In the genomic region with DNA sequence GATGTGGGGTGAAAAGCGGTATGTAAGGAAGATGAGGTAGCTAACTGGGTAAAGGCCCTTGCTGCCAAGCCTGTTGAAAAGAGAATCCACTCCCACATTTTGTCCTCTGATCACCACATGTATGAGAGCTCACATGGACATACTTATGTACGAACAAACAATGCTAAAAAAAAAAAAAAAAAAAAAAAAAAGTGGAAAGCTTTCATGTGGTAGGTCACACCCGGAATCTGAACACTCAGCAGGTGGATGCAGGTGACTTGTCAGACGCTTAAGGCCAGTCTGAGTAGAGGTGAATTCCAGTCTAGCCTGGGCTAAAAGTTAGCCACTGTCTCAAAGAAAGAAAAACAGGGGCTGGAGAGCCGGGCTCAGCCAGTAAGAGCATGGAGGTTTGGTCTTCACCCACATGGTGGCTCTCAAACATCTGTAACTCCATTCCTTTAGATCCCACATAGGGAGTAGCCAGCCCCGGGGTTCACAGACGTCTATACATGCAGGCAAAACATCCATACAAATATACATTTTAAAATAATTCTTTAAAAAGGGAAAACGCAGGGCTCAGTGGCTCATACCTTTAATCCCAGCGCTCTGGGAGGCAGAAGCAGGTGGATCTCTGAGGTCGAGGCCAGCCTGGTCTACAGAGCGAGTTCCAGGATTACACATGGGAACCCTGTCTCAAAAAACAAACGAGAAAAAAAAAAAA, we compare ENCODE assay signal across 8 mouse cellular contexts. TPM values are rescaled to one million over a fixed set of nuclear protein-coding genes. Genes with fewer than 3 reads are reported as not detected.
DNase-seq lines count a peak whose midpoint lies in the region; ATAC-seq and TF ChIP-seq lines count a peak whose summit lies in the region.

No protein-coding gene starts in this region.

- no peaks in the 10 kb centered on the region for H3K36me3 ChIP-seq in heart, embryonic 16.5 days (ENCODE audit: control insufficient read depth, insufficient read depth)
- peaks cover 0 to 3% of the 10 kb centered on the region in 2 experiments; a peak in 1 of 4 replicates for H3K36me3 ChIP-seq in MEL (ENCODE audit: control insufficient read depth in 1 of 2, insufficient read depth in 2 of 2, low read length in 2 of 2)
- H3K36me3 ChIP-seq in hindbrain, embryonic 11.5 days (ENCODE audit: control insufficient read depth, insufficient read depth, low read length), result no peaks in the 10 kb centered on the region
- peaks cover 6% of the 10 kb centered on the region; the same call in 1 of the 2 replicates for H3K36me3 ChIP-seq in midbrain, embryonic 10.5 days

- no peak for ATAC-seq in heart, embryonic 16.5 days (replicated peaks; ENCODE audit: extremely low read depth, insufficient read depth, low FRiP score)
- no peak for ATAC-seq in hindbrain, embryonic 11.5 days (ENCODE audit: low FRiP score)

- intact Hi-C loops in heart, postnatal 10 days (cut with DNase I), result loop anchor here (1.0 to 5.0 kb wide), 3 partner anchors 116 to 199 kb away; no protein-coding TSS in a partner anchor

- DNase-seq in heart, postnatal 10 days, result no peak
- peak; percentile 41 for DNase-seq in MEL (ENCODE audit: low read depth, low spot score)
- DNase-seq in hindbrain, embryonic 11.5 days (ENCODE audit: low spot score), result no peak
- no peak for DNase-seq in midbrain, embryonic 10.5 days (ENCODE audit: low spot score)
- DNase-seq in cerebellum, postnatal 14 days, result no peak
- DNase-seq in urinary bladder, postnatal 10 days (ENCODE audit: low spot score), result no peak
- DNase-seq in yolk sac, embryonic 10.5 days (ENCODE audit: low spot score), result no peak

- TF ChIP-seq RAD21 in MEL (IDR thresholded peaks at IDR 0.05; ENCODE audit: low read depth, low read length), result no peak

- TF ChIP-seq POLR2A in MEL (IDR thresholded peaks at IDR 0.05; ENCODE audit: control insufficient read depth in 1 of 2, insufficient read depth in 1 of 2, low read depth in 1 of 2, low read length in 2 of 2, poor library complexity in 1 of 2), result no peak

- no peaks in the 10 kb centered on the region for H3K9me3 ChIP-seq in heart, embryonic 16.5 days (replicated peaks; ENCODE audit: control insufficient read depth, low read length)
- no peaks in the 10 kb centered on the region for H3K9me3 ChIP-seq in MEL (replicated peaks; ENCODE audit: insufficient read depth, low read length)
- no peaks in the 10 kb centered on the region for H3K9me3 ChIP-seq in hindbrain, embryonic 11.5 days (ENCODE audit: control insufficient read depth, low read length)
- H3K9me3 ChIP-seq in midbrain, embryonic 10.5 days (replicated peaks), result no peaks in the 10 kb centered on the region

- no peak for TF ChIP-seq EP300 in MEL (IDR thresholded peaks at IDR 0.05; ENCODE audit: low read depth in 1 of 2, low read length in 2 of 2)

- 39% methylated on average over 12 of the region's 12 CpGs for WGBS in heart, embryonic 16.5 days
- WGBS in hindbrain, embryonic 11.5 days, result 45% methylated on average over 12 of the region's 12 CpGs
- 41% methylated on average over 12 of the region's 12 CpGs for WGBS in midbrain, embryonic 10.5 days

- peaks cover 3% of the 10 kb centered on the region; the same call in 1 of the 2 replicates for H3K4me1 ChIP-seq in heart, embryonic 16.5 days (ENCODE audit: control insufficient read depth, insufficient read depth, low read length)
- no peaks in the 10 kb centered on the region; a peak in 1 of 4 replicates for H3K4me1 ChIP-seq in MEL (ENCODE audit: control insufficient read depth in 1 of 2, insufficient read depth in 2 of 2, low read length in 2 of 2)
- H3K4me1 ChIP-seq in hindbrain, embryonic 11.5 days (replicated peaks; ENCODE audit: control insufficient read depth, insufficient read depth, low read length), result no peaks in the 10 kb centered on the region
- peaks cover 21% of the 10 kb centered on the region for H3K4me1 ChIP-seq in midbrain, embryonic 10.5 days

- no peak for TF ChIP-seq CTCF in MEL (IDR thresholded peaks at IDR 0.05 in 2 of 3, conservative IDR thresholded peaks at IDR 0.05 in 1 of 3; ENCODE audit: control insufficient read depth in 1 of 3, insufficient read depth in 1 of 3, low read depth in 2 of 3, low read length in 3 of 3, poor library complexity in 1 of 3, severe bottlenecking in 1 of 3)

- 0 out of 2 replicates have a peak, but pooled peaks cover 3% of the 10 kb centered on the region for H3K27me3 ChIP-seq in heart, embryonic 16.5 days (ENCODE audit: control insufficient read depth, insufficient read depth, low read length)
- no peaks in the 10 kb centered on the region for H3K27me3 ChIP-seq in MEL (ENCODE audit: control insufficient read depth in 1 of 2, insufficient read depth in 2 of 2, low read length in 2 of 2)
- H3K27me3 ChIP-seq in hindbrain, embryonic 11.5 days (ENCODE audit: control insufficient read depth, insufficient read depth, low read length), result no peaks in the 10 kb centered on the region
- H3K27me3 ChIP-seq in midbrain, embryonic 10.5 days (ENCODE audit: low read depth, poor library complexity, severe bottlenecking), result no peaks in the 10 kb centered on the region

- peak overlapping the region; percentile 77 for H3K4me3 ChIP-seq in heart, embryonic 16.5 days (ENCODE audit: low read length)
- H3K4me3 ChIP-seq in MEL (ENCODE audit: control insufficient read depth in 1 of 2, insufficient read depth in 1 of 2, low read depth in 2 of 2, low read length in 2 of 2), result peak overlapping the region; percentile 87 to 94
- peak overlapping the region; percentile 59; the same call in 1 of the 2 replicates for H3K4me3 ChIP-seq in hindbrain, embryonic 11.5 days (ENCODE audit: low read depth, low read length)
- peak overlapping the region; percentile 74 for H3K4me3 ChIP-seq in midbrain, embryonic 10.5 days

- H3K79me2 ChIP-seq in MEL (ENCODE audit: control insufficient read depth, insufficient read depth, low read length, poor library complexity), result no peaks in the 10 kb centered on the region; the same call in 1 of the 2 replicates

- H3K27ac ChIP-seq in heart, embryonic 16.5 days (ENCODE audit: low read length), result no peak overlapping the region
- H3K27ac ChIP-seq in MEL (ENCODE audit: control insufficient read depth, low read depth, low read length), result no peak overlapping the region
- no peak overlapping the region for H3K27ac ChIP-seq in hindbrain, embryonic 11.5 days (ENCODE audit: low read depth, low read length)
- H3K27ac ChIP-seq in midbrain, embryonic 10.5 days (replicated peaks), result no peak overlapping the region

- H3K9ac ChIP-seq in heart, embryonic 16.5 days (ENCODE audit: low read length), result peak overlapping the region; percentile 40; the same call in 1 of the 2 replicates
- peak overlapping the region; percentile 65 for H3K9ac ChIP-seq in MEL (ENCODE audit: control insufficient read depth, low read depth, low read length, poor library complexity, severe bottlenecking)
- no peak overlapping the region for H3K9ac ChIP-seq in hindbrain, embryonic 11.5 days (ENCODE audit: low read depth, low read length)

- peak overlapping the region; percentile 92 for H3K4me2 ChIP-seq in heart, embryonic 16.5 days (ENCODE audit: low read depth, low read length)
- H3K4me2 ChIP-seq in hindbrain, embryonic 11.5 days (replicated peaks; ENCODE audit: low read depth, low read length), result peak overlapping the region; percentile 79; the same call in 1 of the 2 replicates

TF ChIP-seq in MEL, 35 proteins besides CTCF, POLR2A, EP300 and RAD21 (continues in another document):
- TF ChIP-seq MAX (IDR thresholded peaks at IDR 0.05; ENCODE audit: low read length) (peak; percentile 34; the same call in 1 of the 2 replicates), SIN3A (IDR thresholded peaks at IDR 0.05; ENCODE audit: low read length) (no peak), CHD1 (IDR thresholded peaks at IDR 0.05; ENCODE audit: low read depth, low read length) (no peak), ZNF384 (IDR thresholded peaks at IDR 0.05; ENCODE audit: low read depth, low read length) (peak; percentile 62), MYB (IDR thresholded peaks at IDR 0.05; ENCODE audit: low read depth, low read length) (no peak)

RNA-seq across cellular contexts. Expression of gene Asl, which starts 5.8 kb away (rescaled TPM):
- polyA plus RNA-seq in heart, embryonic 16.5 days (2015; fragmentation: Nextera tagmentation; extraction: Ambion mirVana), result 20.8 and 23.0 TPM in 2 replicates
- 10 to 100 TPM in 1 of 2 experiments, 1 to 10 TPM in 1; 9.6 to 10.0 TPM for total RNA-seq in heart, postnatal 10 days (2021)
- 15.8 and 17.3 TPM in 2 replicates for total RNA-seq in MEL (2012; rRNA removed)
- 10 to 100 TPM in 1 of 2 experiments, not detected in 1; 26.7 TPM for polyA plus RNA-seq in MEL (2012; ENCODE audit: insufficient read depth in 1 of 2, insufficient read length in 2 of 2, low read depth in 1 of 2, low replicate concordance in 2 of 2, missing spikeins in 1 of 2)
- polyA plus RNA-seq in hindbrain, embryonic 11.5 days (2014; fragmentation: Nextera tagmentation; extraction: Ambion mirVana), result 26.0 and 34.1 TPM in 2 replicates
- 33.3 and 36.0 TPM in 2 replicates for polyA plus RNA-seq in midbrain, embryonic 10.5 days (2016; fragmentation: Nextera tagmentation; extraction: Ambion mirVana)

RNA-seq across cellular contexts. Expression of gene Crcp, which starts 5.9 kb away (rescaled TPM):
- polyA plus RNA-seq in heart, embryonic 16.5 days (2015; fragmentation: Nextera tagmentation; extraction: Ambion mirVana), result 24.4 and 26.2 TPM in 2 replicates
- 10 to 100 TPM; 14.9 to 15.1 TPM for total RNA-seq in heart, postnatal 10 days (2021)
- total RNA-seq in MEL (2012; rRNA removed), result 60.9 and 69.6 TPM in 2 replicates
- 10 to 100 TPM in 1 of 2 experiments, not detected in 1; 56.2 TPM for polyA plus RNA-seq in MEL (2012; ENCODE audit: insufficient read depth in 1 of 2, insufficient read length in 2 of 2, low read depth in 1 of 2, low replicate concordance in 2 of 2, missing spikeins in 1 of 2)
- 42.2 and 44.8 TPM in 2 replicates for polyA plus RNA-seq in hindbrain, embryonic 11.5 days (2014; fragmentation: Nextera tagmentation; extraction: Ambion mirVana)
- 63.8 and 65.9 TPM in 2 replicates for polyA plus RNA-seq in midbrain, embryonic 10.5 days (2016; fragmentation: Nextera tagmentation; extraction: Ambion mirVana)

RNA-seq across cellular contexts. Expression of gene Gusb, which starts 20.4 kb away (rescaled TPM):
- 36.8 and 40.1 TPM in 2 replicates for polyA plus RNA-seq in heart, embryonic 16.5 days (2015; fragmentation: Nextera tagmentation; extraction: Ambion mirVana)
- 10 to 100 TPM; 24.5 to 25.4 TPM for total RNA-seq in heart, postnatal 10 days (2021)
- 37.8 and 44.4 TPM in 2 replicates for total RNA-seq in MEL (2012; rRNA removed)
- 100 to 1,000 TPM in 1 of 2 experiments, 10 to 100 TPM in 1; 54.2 to 107 TPM for polyA plus RNA-seq in MEL (2012; ENCODE audit: insufficient read depth in 1 of 2, insufficient read length in 2 of 2, low read depth in 1 of 2, low replicate concordance in 2 of 2, missing spikeins in 1 of 2)
- 33.2 and 35.0 TPM in 2 replicates for polyA plus RNA-seq in hindbrain, embryonic 11.5 days (2014; fragmentation: Nextera tagmentation; extraction: Ambion mirVana)
- 33.6 and 34.1 TPM in 2 replicates for polyA plus RNA-seq in midbrain, embryonic 10.5 days (2016; fragmentation: Nextera tagmentation; extraction: Ambion mirVana)

RNA-seq across cellular contexts. Expression of gene Tpst1, which starts 49.9 kb away (rescaled TPM):
- polyA plus RNA-seq in heart, embryonic 16.5 days (2015; fragmentation: Nextera tagmentation; extraction: Ambion mirVana), result 26.5 and 27.6 TPM in 2 replicates
- total RNA-seq in heart, postnatal 10 days (2021), result 10 to 100 TPM; 22.5 to 24.8 TPM
- total RNA-seq in MEL (2012; rRNA removed), result 27.9 and 31.7 TPM in 2 replicates
- polyA plus RNA-seq in MEL (2012; ENCODE audit: insufficient read depth in 1 of 2, insufficient read length in 2 of 2, low read depth in 1 of 2, low replicate concordance in 2 of 2, missing spikeins in 1 of 2), result 10 to 100 TPM in 1 of 2 experiments, not detected in 1; 32.3 TPM
- polyA plus RNA-seq in hindbrain, embryonic 11.5 days (2014; fragmentation: Nextera tagmentation; extraction: Ambion mirVana), result 61.5 and 63.7 TPM in 2 replicates
- polyA plus RNA-seq in midbrain, embryonic 10.5 days (2016; fragmentation: Nextera tagmentation; extraction: Ambion mirVana), result 57.5 and 60.4 TPM in 2 replicates
